Mouse (Mus musculus) adrenal gland, adult 8-10 months (tissue): ENCODE measurements around the gene Traf5. TPM values are rescaled to one million over a fixed set of nuclear protein-coding genes. Genes with fewer than 3 reads are reported as not detected.

Source experiments
- DNase-seq: peaks from one replicate; pipeline ENCODE4 v3.0.0; 2022
- total RNA-seq, 4 experiments: library from RNA; stranded (reverse); gene quantifications; 2 replicates each; pipeline ENCODE4 v1.2.4; 2022

Traf5 gene
- total RNA-seq, 4 experiments from 2014 or later, result 4.5 to 15.4 (median 7.7) TPM

GRCm38 (mm10) chr1:192061666-192062306 is 30.6 kb downstream of the Traf5 start:
- peak; percentile 66 for DNase-seq

- DNase-seq, result no peak
Observed at GRCm38 (mm10) chr1:192058911-192059310, 33.4 kb downstream of the Traf5 start.

- DNase-seq, result no peak
Observed at GRCm38 (mm10) chr1:192053726-192054125, 38.6 kb downstream of the Traf5 start.

- no peak for DNase-seq
Observed at GRCm38 (mm10) chr1:192052986-192053385, 39.4 kb downstream of the Traf5 start.

- no peak for DNase-seq
Observed at GRCm38 (mm10) chr1:192052461-192052860, 39.9 kb downstream of the Traf5 start.

GRCm38 (mm10) chr1:191999022-191999421 is 93.3 kb downstream of the Traf5 start:
- no peak for DNase-seq

- DNase-seq, result no peak
Observed at GRCm38 (mm10) chr1:191996621-191997185, 95.7 kb downstream of the Traf5 start.

- no peak for DNase-seq
Observed at GRCm38 (mm10) chr1:191995916-191996315, 96.4 kb downstream of the Traf5 start.

GRCm38 (mm10) chr1:191995488-191995887 is 96.9 kb downstream of the Traf5 start:
- DNase-seq, result no peak

- no peak for DNase-seq
Observed at GRCm38 (mm10) chr1:191994476-191994875, 97.9 kb downstream of the Traf5 start.

GRCm38 (mm10) chr1:191992040-191992780 is 100.1 kb downstream of the Traf5 start:
- no peak for DNase-seq

- peak; percentile 94 for DNase-seq
Observed at GRCm38 (mm10) chr1:191989994-191990393, 102.4 kb downstream of the Traf5 start.

- no peak for DNase-seq
Observed at GRCm38 (mm10) chr1:191989060-191989459, 103.3 kb downstream of the Traf5 start.

GRCm38 (mm10) chr1:191988646-191989045 is 103.7 kb downstream of the Traf5 start:
- no peak for DNase-seq

GRCm38 (mm10) chr1:191987481-191987769 is 104.9 kb downstream of the Traf5 start:
- DNase-seq, result no peak

- no peak for DNase-seq
Observed at GRCm38 (mm10) chr1:191986674-191987480, 105.5 kb downstream of the Traf5 start.

- DNase-seq, result no peak
Observed at GRCm38 (mm10) chr1:191981426-191982102, 110.8 kb downstream of the Traf5 start.

GRCm38 (mm10) chr1:191977187-191977586 is 115.2 kb downstream of the Traf5 start, which contains the start of gene Rd3:
Gene Rd3, plus strand, starts transcription at chr1:191977370.
- DNase-seq, result no peak

- DNase-seq, result no peak
Observed at GRCm38 (mm10) chr1:191974509-191975405, 117.6 kb downstream of the Traf5 start.

- no peak for DNase-seq
Observed at GRCm38 (mm10) chr1:191969939-191970338, 122.4 kb downstream of the Traf5 start.

GRCm38 (mm10) chr1:191964773-191965481 is 127.4 kb downstream of the Traf5 start:
- peak; percentile 49 for DNase-seq
